8 mouse cellular contexts compared by ENCODE assay signal in the genomic region with DNA sequence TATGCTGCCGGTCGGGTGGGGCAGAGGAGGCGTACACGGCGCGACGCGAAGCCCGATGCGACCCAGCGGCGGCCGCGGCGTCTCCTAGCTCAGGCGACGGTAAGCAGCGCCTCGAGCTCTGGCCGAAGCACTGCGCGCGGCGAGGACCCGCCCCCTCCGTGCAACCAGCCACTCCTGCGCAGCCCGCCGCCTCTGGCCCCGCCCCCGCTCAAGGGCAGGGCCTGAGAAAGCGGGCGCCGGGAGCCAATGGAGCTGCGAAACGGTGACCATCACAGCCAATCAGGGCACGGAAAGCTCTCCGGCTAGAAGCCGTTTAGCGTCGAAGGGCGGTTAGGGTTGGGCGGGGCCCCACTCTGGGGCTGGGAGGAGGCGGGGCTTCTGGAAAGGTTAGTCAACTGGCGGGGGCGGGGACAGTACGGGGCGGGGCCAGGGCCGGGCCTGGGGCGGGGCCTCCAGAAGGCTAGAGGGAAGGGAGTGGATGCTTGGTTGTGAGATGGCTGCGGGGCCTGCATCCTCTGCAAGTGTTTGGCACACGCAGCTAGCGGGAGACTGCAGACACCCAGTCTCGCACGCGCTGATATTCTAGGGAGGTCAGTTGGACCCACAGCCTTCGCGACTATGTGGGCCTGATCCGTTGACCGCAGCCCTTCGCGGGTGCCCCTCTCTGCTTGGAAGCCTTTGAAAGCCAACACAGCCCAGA. TPM values are rescaled to one million over a fixed set of nuclear protein-coding genes. Genes with fewer than 3 reads are reported as not detected.
DNase-seq lines count a peak whose midpoint lies in the region; ATAC-seq and TF ChIP-seq lines count a peak whose summit lies in the region.

Gene Pcbp3, minus strand, starts transcription at position 98 of the 700 bp plus-strand sequence.

- H3K4me3 ChIP-seq in left cerebral cortex, adult 2 months = peak within 1 kb of the TSS; percentile 94

- DNase-seq in adrenal gland, adult 18-20 months (ENCODE audit: low spot score in 2 of 2) = peak; percentile 92 to 93
- DNase-seq in embryo, embryonic 10.5 days (ENCODE audit: low spot score) = peak; percentile 99
- peak; percentile 96 for DNase-seq in gastrocnemius, postnatal 10 days
- peak; percentile 93 for DNase-seq in hindlimb bud, embryonic 11.5 days (ENCODE audit: extremely low spot score, low read depth, low spot score)
- DNase-seq in left cerebral cortex, adult 2 months (ENCODE audit: extremely low spot score in 1 of 2, low spot score in 2 of 2) = peak; percentile 96 to 98
- peak; percentile 99 for DNase-seq in right cerebral cortex, adult 18-20 months
- DNase-seq in urinary bladder, adult 2 months (ENCODE audit: low spot score) = peak; percentile 89

- intact Hi-C loops in left cerebral cortex, adult 2 months (cut with DNase I) = no loop called here

- H3K27ac ChIP-seq in left cerebral cortex, adult 2 months = peak within 1 kb of the TSS; percentile 81

- peak; percentile 97 for ATAC-seq in megakaryocyte, adult 5-6 weeks (ENCODE audit: poor library complexity, severe bottlenecking)

- no peak for TF ChIP-seq CTCF in left cerebral cortex, adult 2 months (IDR thresholded peaks at IDR 0.05)

RNA-seq across cellular contexts. Expression of gene Pcbp3, which starts in this region (rescaled TPM):
- 10 to 100 TPM; 26.2 to 38.9 TPM for total RNA-seq in adrenal gland, adult 18-20 months (2021)
- 1 to 10 TPM; 4.6 to 8.0 TPM for total RNA-seq in gastrocnemius, postnatal 10 days (2021)
- total RNA-seq in left cerebral cortex, adult 2 months (2021) = 10 to 100 TPM; 60.8 to 62.2 TPM
- 4.4 and 5.7 TPM in 2 replicates for total RNA-seq in megakaryocyte, adult 5-6 weeks (2015)
- total RNA-seq in megakaryocyte, adult 5-6 weeks (2017) = 4.7 and 6.2 TPM in 2 replicates
- polyA plus RNA-seq in urinary bladder, adult 2 months (2012; rRNA removed) = 32.0 and 35.4 TPM in 2 replicates

Comparison
In these comparisons a context has a peak if more than half of its experiments do, and no peak if none do; other contexts are left out.
1. Peak in every context shown above with its lines: DNase-seq, ATAC-seq, H3K4me3 ChIP-seq and H3K27ac ChIP-seq.